Mouse (Mus musculus) gastrocnemius, postnatal 10 days (tissue): ENCODE measurements around the gene Gramd1b. TPM values are rescaled to one million over a fixed set of nuclear protein-coding genes. Genes with fewer than 3 reads are reported as not detected.
A peak's percentile ranks its signal among the peaks of the same experiment; 100 is the strongest.
"Not testable (repeated sequence)": the region's sequence is repeated elsewhere in the genome, so short reads cannot be mapped to it uniquely, and the experiment has no call there.

ENCODE experiments used
- DNase-seq: peaks from one replicate; pipeline ENCODE4 v3.0.0; 2021; ENCODE audit warnings: mixed read lengths
- total RNA-seq, 2 experiments: library from RNA; stranded (reverse); gene quantifications; 2 replicates each; pipeline ENCODE4 v1.2.3; 2021

Gene Gramd1b
- total RNA-seq, 2 experiments from 2014 or later: 15.6 to 20.4 TPM

DNA sequence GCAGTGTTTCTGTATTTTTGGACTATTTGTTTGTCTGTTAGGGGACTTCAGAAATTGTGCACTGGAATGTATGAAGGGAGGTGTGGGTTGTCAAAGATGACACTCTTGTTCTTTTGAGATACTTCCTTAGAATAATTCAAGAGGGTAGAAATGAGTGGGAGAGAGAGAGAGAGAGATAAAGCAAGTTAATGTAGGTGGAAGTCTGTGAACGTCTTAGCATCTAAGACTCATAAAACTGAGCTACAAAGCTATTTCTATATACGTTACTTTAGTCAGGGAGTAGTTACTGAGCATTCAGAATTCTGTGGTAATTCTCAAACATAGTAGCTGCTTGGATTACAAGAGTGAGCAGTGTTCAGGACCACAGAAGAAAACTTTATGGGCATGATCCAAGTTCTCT is 19.2 kb downstream of the Gramd1b start:
- DNase-seq: no peak

GRCm38 (mm10) chr9:40509479-40509878 is 21.7 kb downstream of the Gramd1b start:
- no peak for DNase-seq

GRCm38 (mm10) chr9:40506576-40506975 is 24.6 kb downstream of the Gramd1b start:
- DNase-seq: no peak

DNA sequence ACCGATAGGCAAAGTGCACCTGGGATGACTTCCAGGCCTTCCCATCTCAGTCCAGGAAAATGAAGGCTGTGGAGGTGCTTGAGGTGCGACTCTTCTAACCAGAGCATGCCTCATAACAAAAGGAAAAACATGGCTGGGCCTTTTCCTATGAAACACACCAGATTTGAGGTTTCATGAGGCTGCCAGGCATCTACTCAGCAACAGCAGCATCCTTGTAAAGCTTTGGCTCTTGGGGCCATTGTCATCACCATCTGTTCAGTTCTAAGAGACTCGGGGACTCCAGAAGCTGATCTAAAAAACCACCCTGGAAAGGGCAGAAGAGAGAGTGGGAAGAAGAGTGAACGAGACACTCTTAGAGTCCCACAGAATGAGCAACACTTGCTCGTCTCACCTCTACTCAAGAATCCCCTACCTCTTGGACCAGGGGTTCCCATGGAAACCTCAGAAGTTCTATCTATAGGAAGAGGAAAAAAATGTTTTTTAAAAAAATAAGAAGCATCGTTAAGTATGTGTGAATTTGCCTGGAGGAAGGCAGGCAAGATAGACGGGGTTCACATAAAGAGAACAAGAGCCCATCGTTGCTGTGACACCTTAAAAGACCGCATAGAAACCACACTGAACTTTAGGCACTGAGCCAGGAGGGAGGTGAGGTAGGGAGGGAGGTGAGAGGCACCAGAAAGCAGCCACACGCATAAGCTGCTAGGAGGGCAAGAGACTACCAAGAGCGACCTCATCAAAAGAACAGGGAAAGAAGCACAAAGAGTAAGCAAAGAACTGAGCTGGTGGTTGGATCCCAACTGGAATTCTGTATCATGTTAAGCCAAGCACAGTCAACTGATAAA is 25.5 kb downstream of the Gramd1b start:
- no peak for DNase-seq

GRCm38 (mm10) chr9:40504886-40505285 is 26.3 kb downstream of the Gramd1b start:
- DNase-seq: no peak

DNA sequence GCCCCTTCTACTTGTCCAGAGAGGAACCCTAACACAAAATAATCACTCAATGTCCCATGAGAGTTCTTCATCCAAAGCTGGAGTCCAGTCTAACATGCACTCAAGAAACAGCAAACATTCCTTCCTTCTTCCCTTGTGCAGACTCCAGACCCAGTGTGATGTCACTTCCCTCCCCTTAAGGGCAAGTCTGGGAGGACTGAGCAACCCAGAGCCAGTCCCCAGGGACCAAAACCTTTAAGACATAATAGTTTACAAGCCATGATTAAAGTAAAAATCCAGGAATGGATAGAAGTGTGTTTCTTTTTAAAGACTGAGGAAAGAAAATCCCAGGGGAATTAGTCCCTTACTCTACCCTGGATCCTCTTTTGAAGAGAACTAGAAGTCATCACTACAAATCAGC is 30.5 kb downstream of the Gramd1b start:
- no peak for DNase-seq

DNA sequence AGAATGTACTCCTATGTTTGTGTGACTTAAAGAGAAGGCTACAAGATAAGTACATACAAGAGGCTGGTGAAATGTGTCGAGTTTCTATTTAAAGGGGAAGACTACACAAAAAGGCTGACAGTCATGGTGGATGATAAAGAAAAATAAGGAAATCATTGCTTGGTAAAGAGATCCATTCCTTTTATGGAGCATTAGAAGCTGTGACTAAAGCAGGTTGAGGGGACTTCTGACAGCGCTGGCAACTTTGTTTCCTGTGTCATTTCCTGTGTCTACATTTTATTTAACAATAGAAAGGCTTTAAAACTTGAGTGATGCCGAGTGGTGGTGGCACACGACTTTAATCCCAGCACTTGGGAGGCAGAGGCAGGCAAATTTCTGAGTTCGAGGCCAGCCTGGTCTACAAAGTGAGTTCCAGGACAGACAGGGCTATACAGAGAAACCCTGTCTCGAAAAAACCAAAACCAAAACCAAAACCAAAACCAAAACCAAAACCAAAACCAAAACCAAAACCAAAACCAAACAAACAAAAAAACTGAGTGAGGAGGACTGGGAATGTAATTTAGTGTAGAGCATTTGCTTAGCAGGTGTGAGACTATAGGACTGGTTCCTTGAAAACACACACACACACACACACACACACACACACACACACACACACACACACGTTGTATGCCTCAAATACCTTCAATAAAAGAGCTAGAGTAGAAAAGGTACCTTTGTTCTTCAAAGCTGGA is 48.7 kb downstream of the Gramd1b start:
- not testable (repeated sequence) for DNase-seq

GRCm38 (mm10) chr9:40481271-40481670 is 49.9 kb downstream of the Gramd1b start:
- DNase-seq: no peak

DNA sequence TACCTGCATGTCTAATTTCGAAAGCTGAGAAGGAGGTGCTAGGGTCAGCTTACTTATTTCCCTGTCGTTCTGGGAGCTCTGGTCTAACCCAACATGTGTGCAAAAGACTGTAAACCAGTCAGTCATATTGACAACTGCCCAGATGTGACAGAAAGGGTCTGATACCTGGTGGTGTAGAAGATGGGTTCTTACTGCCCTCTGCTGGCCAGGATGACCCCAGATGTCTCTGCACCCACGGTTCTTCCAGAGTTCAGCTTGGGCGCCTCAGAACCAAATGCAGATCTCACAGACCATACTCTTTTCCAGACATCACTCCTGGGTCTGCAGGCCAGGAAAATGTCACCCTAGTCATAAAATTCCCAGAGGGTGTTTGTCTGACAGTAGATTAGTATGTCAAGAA is 51.9 kb downstream of the Gramd1b start:
- DNase-seq: peak; percentile 50

DNA sequence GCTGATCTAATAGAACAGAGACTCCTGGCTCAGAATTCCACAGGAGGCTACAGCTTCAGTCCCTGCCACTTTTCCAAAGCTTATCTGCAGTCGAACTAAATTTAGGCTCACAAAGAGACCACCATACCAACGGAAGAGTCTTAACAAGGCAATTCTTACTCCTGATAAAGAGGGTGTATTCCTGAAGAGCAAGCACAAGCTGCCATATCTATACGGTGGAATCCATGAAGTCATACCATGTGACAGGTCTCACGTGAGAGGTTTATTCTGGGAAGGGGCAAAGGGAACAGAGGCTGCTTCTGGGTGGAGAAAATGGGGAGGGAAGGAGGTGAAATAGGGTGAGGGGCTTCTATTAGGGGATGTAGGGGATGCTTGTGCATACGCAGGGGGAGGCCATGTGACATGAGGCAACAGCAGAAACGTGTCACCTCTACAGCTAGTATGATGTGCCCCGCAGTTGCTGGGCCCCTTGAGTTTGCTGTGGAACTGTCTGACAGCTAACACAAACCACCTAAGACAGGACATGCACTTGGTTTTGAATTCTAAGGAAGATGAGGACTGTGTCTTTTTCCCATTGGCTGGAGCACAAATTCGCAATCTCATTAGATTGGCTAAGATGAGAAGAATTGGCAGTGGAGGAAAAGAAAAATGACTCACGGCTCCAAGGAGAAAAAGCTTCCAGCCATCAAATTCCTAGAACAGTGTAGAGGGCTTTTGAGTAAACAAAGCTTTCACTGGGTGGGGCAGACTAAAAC is 52.9 kb downstream of the Gramd1b start:
- DNase-seq: no peak

DNA sequence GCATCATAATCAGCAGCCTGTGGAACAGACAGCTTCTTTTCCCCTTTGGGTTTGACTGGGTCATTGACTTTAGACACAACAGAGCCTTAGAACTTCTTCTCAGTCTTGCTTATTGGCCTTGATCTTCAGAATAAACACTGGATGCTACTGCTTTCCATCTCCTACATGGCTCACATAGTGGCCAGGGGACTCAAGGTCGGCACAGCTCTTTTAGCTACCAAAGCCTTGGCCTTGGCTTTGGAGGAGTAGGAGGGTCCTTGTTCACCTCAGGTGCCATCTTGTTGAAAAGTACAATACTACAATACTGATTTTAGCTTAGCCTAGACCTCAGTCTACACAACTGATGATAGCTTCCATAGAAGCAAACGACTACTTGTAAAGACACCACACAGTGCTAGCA is 53.6 kb downstream of the Gramd1b start:
- DNase-seq: no peak

DNA sequence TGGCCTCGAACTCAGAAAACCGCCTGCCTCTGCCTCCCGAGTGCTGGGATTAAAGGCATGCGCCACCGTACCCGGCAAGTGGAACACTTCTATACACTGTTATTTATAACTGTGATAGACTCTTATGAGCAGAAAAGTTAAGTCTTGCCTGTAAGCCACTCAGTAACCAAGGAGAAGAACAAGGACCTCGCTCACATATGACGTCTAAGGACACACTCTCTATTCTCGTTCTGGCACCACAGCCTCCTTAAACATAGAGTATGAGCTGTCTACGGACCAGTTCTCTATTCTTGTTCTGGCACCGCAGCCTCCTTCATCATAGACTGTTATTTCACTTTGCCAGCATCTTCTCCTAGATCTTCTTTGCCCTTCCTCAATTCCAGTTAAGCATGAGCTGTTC is 55.1 kb downstream of the Gramd1b start:
- DNase-seq: no peak

DNA sequence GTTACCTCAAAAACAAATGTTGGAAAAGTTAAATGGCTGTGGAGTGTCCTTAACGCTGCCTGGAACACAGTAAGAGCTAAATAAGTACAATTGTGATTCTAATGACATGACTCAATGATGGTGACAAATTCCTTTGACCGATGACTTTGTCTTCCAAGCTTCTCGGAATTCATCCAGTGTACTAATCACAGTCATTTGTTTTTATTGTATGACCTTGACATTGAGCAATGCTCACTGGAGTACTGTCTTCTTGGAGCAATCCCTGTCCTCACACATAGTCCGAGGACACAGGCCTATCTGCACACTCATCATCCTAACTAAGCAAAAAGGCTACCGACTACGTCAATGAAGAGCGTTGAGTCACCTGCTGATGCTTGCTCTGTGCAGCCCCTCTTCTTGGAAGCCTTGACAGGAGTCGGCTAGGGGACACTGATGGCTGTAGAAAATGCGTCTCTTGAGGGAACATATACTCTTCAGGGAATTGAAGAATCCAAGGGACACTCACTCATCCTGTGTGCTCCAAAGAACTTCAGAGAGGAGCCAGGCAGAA is 58.1 kb downstream of the Gramd1b start:
- DNase-seq: no peak

- no peak for DNase-seq
Measured at GRCm38 (mm10) chr9:40469403-40470137, 61.6 kb downstream of the Gramd1b start.

GRCm38 (mm10) chr9:40466782-40467181 is 64.4 kb downstream of the Gramd1b start:
- no peak for DNase-seq

DNA sequence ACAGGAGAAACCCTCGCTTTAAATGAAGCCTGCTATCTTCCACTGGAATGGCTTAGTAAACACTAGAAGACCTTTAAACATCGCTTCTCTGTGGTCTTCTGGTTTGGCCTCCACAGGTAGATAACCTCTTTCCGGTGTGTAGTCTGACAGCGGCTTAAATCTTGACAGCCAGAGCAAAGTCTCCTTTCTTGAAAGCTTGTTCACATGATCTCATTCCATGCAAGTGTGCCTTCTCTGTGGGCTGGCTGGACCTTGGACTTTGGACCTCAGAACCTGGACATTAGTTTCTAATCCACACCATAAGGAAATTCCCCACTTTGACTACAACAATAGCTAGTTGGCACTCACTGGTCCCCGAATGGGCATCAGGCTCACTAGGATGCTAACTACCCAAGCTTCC is 65.6 kb downstream of the Gramd1b start:
- DNase-seq: no peak

GRCm38 (mm10) chr9:40462401-40462800 is 68.8 kb downstream of the Gramd1b start:
- no peak for DNase-seq

GRCm38 (mm10) chr9:40460781-40461180 is 70.4 kb downstream of the Gramd1b start:
- no peak for DNase-seq

- no peak for DNase-seq
Measured at GRCm38 (mm10) chr9:40459304-40460280, 71.6 kb downstream of the Gramd1b start.

DNA sequence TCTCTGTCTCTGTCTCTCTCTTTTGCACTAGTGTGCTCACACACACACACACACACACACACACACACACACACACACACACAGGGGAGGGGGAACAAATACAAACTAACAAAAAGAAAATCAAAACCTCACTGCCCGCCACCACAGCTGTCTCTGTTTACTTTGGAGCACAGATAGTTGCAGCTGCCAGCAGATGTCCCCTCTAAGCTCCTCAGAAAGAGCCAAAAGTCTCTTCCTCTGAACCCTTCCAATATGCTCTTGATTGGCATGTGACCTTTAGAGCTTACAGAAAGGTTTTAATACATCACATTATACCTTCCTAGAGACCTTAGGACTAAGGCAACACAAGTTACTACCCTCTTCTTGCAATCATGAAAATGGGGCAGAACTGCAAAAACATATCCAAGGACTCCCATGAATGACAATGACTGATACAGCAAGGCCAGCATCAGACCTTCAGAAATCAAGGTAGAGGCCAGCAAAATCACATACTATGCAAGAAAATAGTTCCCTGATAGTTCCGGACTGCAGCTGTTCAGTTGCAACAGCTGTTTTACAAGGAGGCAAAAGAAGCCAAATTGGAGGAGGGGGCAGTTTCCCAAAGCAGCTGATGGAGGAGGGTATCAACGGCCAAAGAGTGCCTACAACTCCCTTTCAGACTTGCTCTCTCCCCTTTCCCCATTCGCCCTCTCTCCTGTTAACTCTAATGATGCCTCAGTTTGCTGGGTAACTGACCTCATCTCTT is 72.5 kb downstream of the Gramd1b start:
- DNase-seq: no peak
